Mouse (Mus musculus) E14TG2a.4 (cell line): Measurements from ENCODE around the gene Psd.

ENCODE experiments used
- H3K27me3 ChIP-seq: 2 replicates; pipeline ENCODE4 v1.6.1; 2014; ENCODE audit warnings: low read length, control low read depth; ENCODE audit not compliant: insufficient read depth
- H3K36me3 ChIP-seq: 2 replicates; pipeline ENCODE4 v1.6.1; 2014; ENCODE audit warnings: low read length, control low read depth; ENCODE audit not compliant: insufficient read depth
- H3K4me1 ChIP-seq: replicated peaks from 2 replicates; pipeline ENCODE4 v1.6.1; 2014; ENCODE audit warnings: low read depth, low read length, control low read depth
- H3K4me3 ChIP-seq: replicated peaks from 2 replicates; pipeline ENCODE4 v1.5.1; 2014; ENCODE audit warnings: mild to moderate bottlenecking, low read length
- H3K9me3 ChIP-seq: 2 replicates; pipeline ENCODE4 v1.6.1; 2014; ENCODE audit warnings: low read length, control low read depth
- CTCF ChIP-seq: conservative IDR thresholded peaks from 2 replicates; pipeline ENCODE4 v1.5.1; 2014; ENCODE audit warnings: low read length
- NANOG ChIP-seq: IDR thresholded peaks from 2 replicates; pipeline ENCODE4 v1.6.1; 2014; ENCODE audit warnings: borderline replicate concordance, low read length, mixed read lengths
- POU5F1 ChIP-seq: IDR thresholded peaks from 2 replicates; pipeline ENCODE4 v1.6.1; 2014; ENCODE audit warnings: low read length, borderline replicate concordance

Psd gene

DNA sequence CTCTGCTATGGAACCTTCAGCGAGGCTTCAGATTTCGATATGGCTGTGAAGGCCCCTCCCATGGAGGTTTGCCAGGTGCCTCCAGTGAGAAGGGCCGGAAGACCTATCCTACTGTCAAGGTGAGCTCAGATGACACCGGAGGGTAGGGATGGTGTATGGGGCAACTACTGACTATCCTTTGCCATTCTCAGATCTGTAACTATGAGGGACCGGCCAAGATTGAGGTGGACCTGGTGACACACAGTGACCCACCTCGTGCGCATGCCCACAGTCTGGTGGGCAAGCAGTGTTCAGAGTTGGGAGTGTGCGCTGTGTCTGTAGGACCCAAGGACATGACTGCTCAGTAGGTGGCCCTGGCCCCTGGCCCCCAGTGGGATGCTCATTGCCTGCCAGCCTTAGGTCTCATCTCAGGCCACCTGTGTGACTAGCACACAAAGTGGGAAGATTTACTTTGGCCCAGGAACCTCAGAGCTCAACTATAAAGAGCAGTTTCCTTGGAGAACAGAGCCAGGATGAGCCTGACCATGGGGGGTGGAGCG, 20.1 kb downstream of the Psd start:
- H3K4me3 ChIP-seq = no peak overlapping the region
- no peaks in the 10 kb centered on the region for H3K9me3 ChIP-seq
- H3K27me3 ChIP-seq = peaks cover 79% of the 10 kb centered on the region
- peaks cover 27% of the 10 kb centered on the region for H3K36me3 ChIP-seq
- H3K4me1 ChIP-seq = peaks cover 47% of the 10 kb centered on the region
- TF ChIP-seq NANOG = no peak
- no peak for TF ChIP-seq CTCF
- TF ChIP-seq POU5F1 = no peak

DNA sequence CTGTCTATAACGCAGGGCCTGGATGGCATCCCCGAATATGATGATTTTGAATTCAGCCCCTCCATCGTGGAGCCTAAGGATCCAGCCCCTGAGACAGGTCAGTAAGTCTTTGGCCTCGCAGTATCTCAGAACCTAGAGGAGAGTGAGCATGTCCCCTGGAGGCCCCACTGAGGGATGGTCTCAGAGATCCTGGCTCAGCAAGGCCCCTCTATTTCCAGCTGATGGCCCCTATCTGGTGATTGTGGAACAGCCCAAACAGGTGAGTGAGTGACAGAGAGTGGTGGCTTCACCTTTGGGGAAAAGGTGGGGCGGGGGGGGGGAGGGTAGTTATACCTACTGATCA, 20.7 kb downstream of the Psd start:
- TF ChIP-seq CTCF (no peak), NANOG (no peak), POU5F1 (no peak)
- Histone ChIP-seq H3K9me3 (no peaks in the 10 kb centered on the region), H3K4me3 (peak overlapping the region; percentile 87), H3K4me1 (peaks cover 47% of the 10 kb centered on the region), H3K36me3 (peaks cover 22% of the 10 kb centered on the region), H3K27me3 (peaks cover 75% of the 10 kb centered on the region)

DNA sequence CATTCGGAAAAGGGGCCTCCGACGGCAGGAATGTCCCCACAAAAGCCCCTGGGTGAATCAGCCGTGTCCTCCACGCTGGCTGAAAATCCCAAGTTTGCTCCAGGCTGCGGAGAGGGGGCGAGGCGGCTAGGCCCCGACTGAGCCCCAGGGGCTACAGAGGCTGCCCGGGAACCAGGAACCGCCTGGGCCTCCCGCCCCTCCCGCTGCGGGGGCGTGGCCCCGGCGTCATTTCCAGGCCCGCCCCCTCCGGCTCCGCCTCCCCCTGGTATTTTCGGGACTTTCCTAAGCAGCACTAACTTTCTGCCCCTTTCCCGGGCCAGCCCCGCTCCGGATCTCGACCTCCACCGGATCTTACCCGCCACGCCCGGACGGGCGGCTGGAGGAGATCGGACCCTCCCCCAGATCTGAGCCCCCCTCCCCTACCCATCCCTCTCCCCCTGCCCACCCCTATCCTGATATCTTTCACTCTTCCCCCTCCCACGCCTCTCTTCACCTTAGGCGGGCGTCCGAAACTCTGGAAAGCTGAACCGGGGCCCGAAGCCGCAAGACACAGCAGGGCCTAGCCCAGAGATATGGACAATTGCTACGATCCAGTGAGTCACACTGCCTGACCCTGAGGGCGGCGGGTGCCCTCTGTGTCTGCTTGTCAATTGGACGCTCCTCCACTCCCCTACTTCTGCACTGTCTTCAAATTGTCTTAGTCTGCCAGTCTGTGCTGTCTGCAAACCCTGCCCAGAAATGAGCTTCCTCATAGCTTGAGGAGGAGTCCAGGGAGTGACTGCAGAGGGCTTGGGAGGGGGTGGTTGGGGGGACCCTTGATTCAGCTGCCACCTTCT, 21.3 kb downstream of the Psd start:
- Histone ChIP-seq H3K36me3 (peaks cover 16% of the 10 kb centered on the region; the same call in 1 of the 2 replicates), H3K4me3 (peak overlapping the region; percentile 87), H3K27me3 (peaks cover 72% of the 10 kb centered on the region), H3K4me1 (peaks cover 47% of the 10 kb centered on the region), H3K9me3 (no peaks in the 10 kb centered on the region)
- TF ChIP-seq CTCF (no peak), POU5F1 (no peak), NANOG (no peak)

DNA sequence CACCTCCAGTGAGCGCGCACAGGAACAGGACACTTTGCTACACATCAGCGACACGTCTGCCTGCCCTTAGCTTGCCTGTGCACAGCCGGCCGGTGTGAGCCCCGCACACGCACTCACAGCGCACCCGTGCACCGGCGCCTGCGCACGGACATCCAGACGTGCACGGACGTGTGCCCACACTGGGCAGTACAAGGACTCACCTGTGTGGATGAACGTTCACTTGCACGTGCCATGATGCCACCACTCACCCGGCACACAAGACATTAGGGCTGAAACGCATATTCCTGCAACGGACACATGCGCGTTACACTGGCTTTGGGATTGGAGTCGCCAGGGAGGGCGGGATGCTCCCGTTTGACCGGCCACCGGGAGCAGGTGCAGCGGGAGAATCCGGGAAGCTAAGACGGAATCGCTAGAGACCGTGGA, 22.0 kb downstream of the Psd start:
- Histone ChIP-seq H3K27me3 (peaks cover 71% of the 10 kb centered on the region), H3K9me3 (no peaks in the 10 kb centered on the region), H3K36me3 (0 out of 2 replicates have a peak, but pooled peaks cover 9% of the 10 kb centered on the region), H3K4me1 (peaks cover 43% of the 10 kb centered on the region), H3K4me3 (peak overlapping the region; percentile 87)
- TF ChIP-seq NANOG (no peak), CTCF (no peak), POU5F1 (no peak)

DNA sequence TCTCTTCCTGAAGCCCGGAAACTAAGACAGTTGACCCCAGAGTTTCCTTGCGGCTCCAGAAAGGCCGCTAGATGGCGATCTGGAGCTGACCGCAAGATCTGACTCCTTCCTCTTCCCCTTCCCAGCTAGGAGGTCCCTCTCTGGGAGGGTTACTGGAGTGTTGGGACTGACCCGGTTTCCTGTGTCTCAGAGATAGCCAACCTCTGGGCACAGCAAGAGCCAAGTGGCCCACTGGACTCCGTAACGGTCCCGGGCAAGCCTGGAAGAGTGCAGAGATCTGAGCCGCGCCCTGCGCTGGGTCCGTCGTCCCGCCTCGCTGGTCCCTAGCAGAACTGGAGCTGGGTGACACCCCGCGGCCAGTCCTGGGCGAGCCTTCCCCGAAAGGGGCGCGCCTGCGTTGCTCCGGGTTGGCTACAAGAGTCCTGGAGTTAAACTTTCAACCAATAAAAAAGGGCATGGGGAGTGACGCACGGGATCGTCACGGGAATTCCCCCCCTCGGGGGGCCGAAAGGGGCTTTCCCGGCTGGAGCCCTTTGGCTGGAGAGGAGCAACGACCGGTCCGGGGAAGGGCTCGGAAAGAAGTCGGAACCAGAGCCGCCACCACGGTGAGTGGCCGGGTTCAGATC, 22.6 kb downstream of the Psd start, which contains the start of gene Nfkb2:
Gene Nfkb2, plus strand, starts transcription at position 105 of the 626 bp plus-strand sequence.
- Histone ChIP-seq H3K9me3 (no peaks in the 10 kb centered on the region), H3K4me3 (peak within 1 kb of the TSS; percentile 87), H3K27me3 (peaks cover 65% of the 10 kb centered on the region), H3K4me1 (peaks cover 37% of the 10 kb centered on the region), H3K36me3 (0 out of 2 replicates have a peak, but pooled peaks cover 6% of the 10 kb centered on the region)
- no peak for TF ChIP-seq NANOG
- peak; percentile 94 for TF ChIP-seq CTCF

DNA sequence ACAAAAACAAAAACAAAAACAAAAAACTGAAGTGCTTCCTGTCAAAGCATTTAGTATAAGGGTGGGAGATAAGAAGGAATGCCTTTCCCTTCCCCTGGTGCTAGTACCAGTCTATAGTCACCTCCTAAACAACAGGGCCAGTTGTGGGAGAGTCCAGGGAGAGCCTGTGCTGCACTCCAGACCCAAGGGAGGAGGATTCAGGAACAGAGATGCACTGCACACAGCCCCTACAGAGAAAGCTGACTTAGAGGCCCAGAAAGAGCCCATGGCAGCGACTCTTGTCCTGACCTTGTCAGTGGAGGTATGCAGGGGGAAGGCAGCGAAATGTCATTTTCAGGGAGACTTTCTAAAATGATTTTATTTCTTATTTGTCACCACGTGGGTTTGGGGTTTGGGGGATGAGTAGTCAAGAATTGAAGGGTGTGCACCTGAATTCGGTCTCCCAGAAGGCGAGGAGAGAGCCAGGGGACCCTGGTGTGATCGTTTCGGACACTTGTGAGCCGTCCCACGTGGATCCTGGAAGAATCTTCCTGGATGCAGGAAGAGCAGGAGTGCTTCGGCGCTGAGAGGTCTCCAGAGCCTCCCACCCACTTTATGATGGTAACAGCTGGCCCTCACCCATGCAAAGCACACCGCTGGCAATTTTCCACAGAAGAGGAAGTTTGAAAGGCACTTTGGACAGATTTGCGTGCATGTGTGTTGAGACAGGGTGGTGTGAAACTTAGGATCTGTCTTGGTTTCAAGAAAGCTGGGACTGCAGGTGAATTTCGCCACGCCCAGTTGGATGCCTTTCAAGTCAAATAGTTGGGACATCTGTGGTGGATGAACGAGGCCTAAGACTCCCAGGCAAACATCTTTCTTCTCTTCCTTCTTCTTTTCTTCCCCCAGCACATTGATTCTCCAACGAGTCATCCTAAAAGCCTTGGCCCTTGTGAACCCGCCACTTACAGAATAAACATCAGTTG, 23.4 kb downstream of the Psd start:
- TF ChIP-seq CTCF = no peak
- TF ChIP-seq NANOG = no peak
- TF ChIP-seq POU5F1 = no peak

DNA sequence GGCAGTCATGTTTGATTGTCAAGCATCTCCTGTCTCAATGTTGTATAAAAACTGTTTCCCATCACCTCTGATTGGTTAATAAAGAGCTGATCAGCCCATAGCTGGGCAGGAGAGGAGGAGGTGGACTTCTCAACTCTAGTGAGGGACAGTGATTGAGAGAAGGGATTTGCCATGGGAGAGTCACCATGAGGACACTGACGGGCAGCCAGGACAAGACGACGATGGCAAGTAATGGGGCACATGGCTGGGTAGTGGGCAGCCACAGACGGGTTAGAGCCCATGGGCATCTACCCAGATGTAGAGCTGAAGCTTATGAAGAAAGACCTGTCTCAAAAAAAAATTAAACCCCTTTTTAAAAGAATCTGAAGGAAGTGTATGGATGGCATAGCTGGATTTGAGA, 24.4 kb downstream of the Psd start:
- H3K4me3 ChIP-seq = no peak overlapping the region
- no peaks in the 10 kb centered on the region for H3K9me3 ChIP-seq
- H3K36me3 ChIP-seq = 0 out of 2 replicates have a peak, but pooled peaks cover 5% of the 10 kb centered on the region
- TF ChIP-seq POU5F1 = no peak
- TF ChIP-seq NANOG = no peak
- no peak for TF ChIP-seq CTCF
- peaks cover 52% of the 10 kb centered on the region for H3K27me3 ChIP-seq
- peaks cover 22% of the 10 kb centered on the region for H3K4me1 ChIP-seq

More for the DNA sequence above, 23.4 kb downstream of the Psd start:
- H3K4me1 ChIP-seq = peaks cover 31% of the 10 kb centered on the region
- H3K4me3 ChIP-seq = peak overlapping the region; percentile 87
- H3K36me3 ChIP-seq = 0 out of 2 replicates have a peak, but pooled peaks cover 6% of the 10 kb centered on the region
- peaks cover 59% of the 10 kb centered on the region for H3K27me3 ChIP-seq
- no peaks in the 10 kb centered on the region for H3K9me3 ChIP-seq
